Mouse (Mus musculus) forebrain, embryonic 10.5 days (tissue): ENCODE results near the gene Rab3c. TPM values are rescaled to one million over a fixed set of nuclear protein-coding genes. Genes with fewer than 3 reads are reported as not detected.

Source experiments
- DNase-seq: peaks from one replicate; pipeline ENCODE4 v3.0.0-alpha.2; 2017; ENCODE audit warnings: low spot score; ENCODE audit errors: extremely low spot score
- H3K27ac ChIP-seq: fragments of 300-500 bp; sonication (generic); 2 replicates; pipeline ENCODE4 v1.5.1; 2016; ENCODE audit warnings: mild to moderate bottlenecking
- H3K27me3 ChIP-seq: fragments of 300-500 bp; sonication (generic); 2 replicates; pipeline ENCODE4 v1.6.1; 2016; ENCODE audit warnings: mild to moderate bottlenecking; ENCODE audit not compliant: poor library complexity, severe bottlenecking
- H3K36me3 ChIP-seq: fragments of 300-500 bp; sonication (generic); replicated peaks from 2 replicates; pipeline ENCODE4 v1.6.1; 2016; ENCODE audit warnings: mild to moderate bottlenecking, moderate library complexity
- H3K4me1 ChIP-seq: fragments of 300-500 bp; sonication (generic); 2 replicates; pipeline ENCODE4 v1.6.1; 2016
- H3K4me3 ChIP-seq: fragments of 300-500 bp; sonication (generic); 2 replicates; pipeline ENCODE4 v1.5.1; 2016; ENCODE audit warnings: mild to moderate bottlenecking, moderate library complexity
- H3K9me3 ChIP-seq: fragments of 300-500 bp; sonication (generic); 2 replicates; pipeline ENCODE4 v1.6.1; 2016; ENCODE audit warnings: mild to moderate bottlenecking, moderate library complexity
- WGBS: fragments of 180-500 bp; shearing (Covaris S2); methylation state at CpG from one replicate; pipeline ENCODE4 v1.1.7; 2016; 5-methylcytosine and 5-hydroxymethylcytosine counted together
- polyA plus RNA-seq: library from polyadenylated mRNA; unstranded; fragments of >200 nt; fragmentation: Nextera tagmentation; extraction: Ambion mirVana; gene quantifications from 2 replicates; pipeline ENCODE4 v1.2.1, GENCODE M21; 2016

The Rab3c gene
- polyA plus RNA-seq, 1 experiment from 2014 or later, result 3.9 TPM

DNA sequence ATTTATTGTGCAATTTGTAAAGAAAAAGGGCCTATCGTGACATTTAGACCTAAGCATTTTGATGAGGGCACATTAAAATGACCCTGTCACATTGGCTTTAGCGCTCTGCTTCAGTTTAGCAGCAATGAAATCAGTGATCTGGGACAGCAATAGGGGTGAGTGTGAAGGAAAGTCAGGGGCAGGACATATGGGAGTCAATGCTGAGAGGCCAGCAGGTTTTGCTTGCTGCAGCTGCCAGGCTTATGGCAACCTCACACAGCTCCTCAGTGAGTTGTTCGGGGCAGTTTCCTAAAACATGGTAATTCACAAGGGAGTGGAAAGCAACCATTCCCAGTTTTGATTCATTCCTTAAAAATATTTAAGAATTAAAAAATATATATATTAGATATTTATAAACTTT is 111.1 kb downstream of the Rab3c start:
- H3K4me3 ChIP-seq, result no peak overlapping the region
- no peak overlapping the region for H3K27ac ChIP-seq
- DNase-seq, result no peak
- no peaks in the 10 kb centered on the region for H3K9me3 ChIP-seq
- H3K27me3 ChIP-seq, result no peaks in the 10 kb centered on the region
- H3K36me3 ChIP-seq, result no peaks in the 10 kb centered on the region
- peaks cover 7% of the 10 kb centered on the region; the same call in 1 of the 2 replicates for H3K4me1 ChIP-seq
- 91% methylated on average over 3 of the region's 3 CpGs for WGBS

DNA sequence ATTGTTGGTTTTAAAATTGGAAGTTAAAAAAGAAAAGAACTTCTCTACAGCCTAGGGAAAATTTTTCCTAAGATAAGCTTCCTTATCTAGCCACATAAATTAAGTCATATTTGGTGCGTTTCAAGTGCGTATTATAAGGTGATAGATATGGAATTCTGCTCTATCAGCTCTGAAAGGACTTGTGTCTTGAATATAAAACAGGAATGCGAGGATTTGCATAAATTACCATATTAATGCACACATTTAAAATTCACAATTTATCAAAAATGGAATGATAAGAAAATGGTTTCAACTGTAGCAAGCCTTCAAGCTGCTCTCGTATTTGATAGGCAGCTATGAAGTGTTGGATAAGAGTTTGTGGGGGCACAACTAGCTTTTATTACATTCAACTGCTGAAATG is 111.6 kb downstream of the Rab3c start:
- no peak for DNase-seq
- Histone ChIP-seq H3K4me1 (peaks cover 7% of the 10 kb centered on the region; the same call in 1 of the 2 replicates), H3K27me3 (no peaks in the 10 kb centered on the region), H3K36me3 (no peaks in the 10 kb centered on the region), H3K27ac (no peak overlapping the region), H3K9me3 (no peaks in the 10 kb centered on the region), H3K4me3 (no peak overlapping the region)
- WGBS, result 79% methylated on average over 4 of the region's 4 CpGs

DNA sequence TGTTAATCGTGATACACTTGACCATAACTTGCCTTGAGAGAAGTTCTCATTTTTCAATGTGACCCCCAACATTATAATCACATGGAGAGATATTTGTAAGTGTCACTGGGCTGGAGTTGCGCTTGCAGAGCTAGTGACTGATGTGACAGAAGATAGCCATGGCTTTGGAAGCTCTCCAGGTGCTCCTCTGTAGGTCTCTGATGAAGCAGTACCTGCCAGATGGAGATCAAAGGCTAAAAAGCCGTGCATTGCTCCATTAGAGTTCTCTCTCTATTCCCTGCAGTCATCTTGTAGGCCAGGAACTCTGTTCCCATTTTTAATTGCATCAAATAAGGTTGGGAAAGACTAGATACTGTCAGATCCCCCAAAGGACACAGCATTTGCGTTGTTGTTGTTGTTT is 112.2 kb downstream of the Rab3c start:
- 85% methylated on average over 4 of the region's 4 CpGs for WGBS
- H3K27ac ChIP-seq, result no peak overlapping the region
- no peak overlapping the region for H3K4me3 ChIP-seq

DNA sequence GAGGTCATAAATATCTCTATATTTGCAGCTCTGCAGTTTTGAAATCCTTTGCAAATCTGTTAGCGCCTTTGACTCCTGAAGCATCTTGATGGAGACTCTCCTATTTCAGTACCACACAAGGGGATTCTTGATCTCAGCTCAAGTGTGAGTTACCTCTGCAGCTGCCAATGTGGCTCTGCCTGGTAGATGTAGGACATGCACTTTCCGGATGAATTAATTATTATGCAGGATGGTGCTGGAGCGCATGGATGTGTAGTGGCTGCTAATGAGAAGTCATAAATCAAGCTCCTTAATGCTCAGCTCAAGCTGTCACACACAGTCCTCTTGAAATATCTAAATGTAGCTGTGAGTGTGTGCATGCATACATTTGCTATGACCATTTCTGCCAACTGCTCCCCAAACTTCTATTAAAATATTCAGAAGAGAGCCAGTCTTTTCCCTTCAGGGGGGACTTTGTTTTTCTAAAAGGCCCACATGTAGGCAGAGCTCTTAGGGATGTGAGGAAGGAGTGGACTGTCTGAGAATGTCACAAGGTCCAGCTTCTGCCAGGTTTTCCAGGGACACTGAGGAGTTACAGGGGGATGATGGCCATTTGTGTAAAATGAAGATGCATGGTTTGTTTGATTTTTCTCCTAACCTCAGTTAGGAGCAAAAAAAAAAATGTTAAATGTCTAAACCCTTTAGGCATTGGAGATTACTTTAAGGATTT is 114.0 kb downstream of the Rab3c start:
- Histone ChIP-seq H3K9me3 (no peaks in the 10 kb centered on the region), H3K4me1 (peaks cover 7% of the 10 kb centered on the region; the same call in 1 of the 2 replicates), H3K27ac (no peak overlapping the region), H3K4me3 (no peak overlapping the region), H3K36me3 (no peaks in the 10 kb centered on the region), H3K27me3 (no peaks in the 10 kb centered on the region)
- 90% methylated on average over 3 of the region's 3 CpGs for WGBS
- no peak for DNase-seq

More for the DNA sequence above, 112.2 kb downstream of the Rab3c start:
- no peak for DNase-seq
- Histone ChIP-seq H3K9me3 (no peaks in the 10 kb centered on the region), H3K36me3 (no peaks in the 10 kb centered on the region), H3K4me1 (peaks cover 7% of the 10 kb centered on the region; the same call in 1 of the 2 replicates), H3K27me3 (no peaks in the 10 kb centered on the region)

DNA sequence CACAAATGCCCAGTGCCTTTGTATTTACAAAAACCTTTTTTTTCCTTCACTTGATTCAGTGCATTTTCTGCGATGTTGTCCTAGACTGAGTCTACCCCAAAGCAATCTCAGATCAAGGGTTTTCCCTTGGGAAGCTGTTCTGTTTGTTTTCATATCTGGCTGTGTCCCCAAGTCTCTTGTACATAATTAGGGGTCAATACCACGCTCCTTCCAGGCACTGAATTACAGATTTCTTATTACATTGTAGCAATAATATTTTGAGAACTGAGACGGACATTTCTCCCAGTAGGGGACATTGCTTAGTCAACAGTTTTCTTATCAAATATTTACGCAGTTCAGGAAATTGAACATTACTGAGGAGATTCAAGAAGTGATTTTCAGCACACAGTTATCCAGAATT is 120.8 kb downstream of the Rab3c start:
- Histone ChIP-seq H3K4me1 (peaks cover 21% of the 10 kb centered on the region), H3K4me3 (no peak overlapping the region)

DNA sequence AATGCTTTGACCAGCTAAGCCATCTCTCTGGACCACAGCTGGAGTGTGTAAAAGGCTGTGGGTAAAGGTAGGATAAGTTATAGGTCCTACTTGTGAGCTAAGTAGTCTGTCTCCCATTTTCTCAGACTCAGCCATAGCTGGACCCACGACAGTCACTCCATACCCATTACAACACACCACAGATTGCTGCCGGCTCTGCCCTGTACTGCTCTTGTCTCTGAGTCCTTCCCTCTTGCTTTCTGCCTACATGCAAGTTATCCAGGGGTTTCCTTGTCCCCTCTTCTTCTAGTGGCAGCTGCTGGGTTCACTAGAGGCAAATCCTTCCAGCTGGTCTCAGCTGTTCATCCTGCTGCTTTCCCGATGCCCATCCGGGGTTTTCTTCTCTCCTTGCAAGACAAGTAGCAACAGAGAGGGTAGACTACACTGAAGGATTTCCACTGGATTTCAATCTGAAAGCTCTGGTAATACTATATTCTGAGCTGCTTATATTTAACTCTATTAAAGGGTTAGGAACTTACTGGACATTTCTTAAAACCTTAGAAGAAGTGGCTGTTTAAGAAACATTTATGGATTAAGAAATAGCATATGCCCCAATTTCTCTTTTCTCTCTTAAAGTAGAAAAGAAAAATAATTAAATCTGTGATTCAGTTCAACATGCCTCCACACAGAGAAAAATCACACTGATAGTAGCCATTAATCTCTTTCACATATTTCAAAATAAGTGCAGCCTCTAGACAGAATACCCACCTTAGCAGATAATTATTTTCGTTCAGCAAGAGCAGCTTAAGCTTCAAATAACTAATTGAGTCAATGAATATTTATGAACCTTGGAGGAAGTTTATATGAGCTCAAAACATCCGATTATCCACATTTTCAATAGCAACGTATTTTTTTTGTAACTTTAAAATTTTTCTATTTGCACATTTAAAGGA is 121.9 kb downstream of the Rab3c start:
- Histone ChIP-seq H3K27me3 (no peaks in the 10 kb centered on the region), H3K9me3 (no peaks in the 10 kb centered on the region), H3K4me1 (peaks cover 21% of the 10 kb centered on the region), H3K4me3 (no peak overlapping the region), H3K36me3 (no peaks in the 10 kb centered on the region), H3K27ac (peak overlapping the region; percentile 16; the same call in 1 of the 2 replicates)
- 79% methylated on average over 7 of the region's 7 CpGs for WGBS
- DNase-seq, result no peak

More for the DNA sequence above, 120.8 kb downstream of the Rab3c start:
- Histone ChIP-seq H3K9me3 (no peaks in the 10 kb centered on the region), H3K27ac (no peak overlapping the region), H3K27me3 (no peaks in the 10 kb centered on the region), H3K36me3 (no peaks in the 10 kb centered on the region)
- WGBS, result 81% methylated on average over 4 of the region's 4 CpGs
- DNase-seq, result no peak

DNA sequence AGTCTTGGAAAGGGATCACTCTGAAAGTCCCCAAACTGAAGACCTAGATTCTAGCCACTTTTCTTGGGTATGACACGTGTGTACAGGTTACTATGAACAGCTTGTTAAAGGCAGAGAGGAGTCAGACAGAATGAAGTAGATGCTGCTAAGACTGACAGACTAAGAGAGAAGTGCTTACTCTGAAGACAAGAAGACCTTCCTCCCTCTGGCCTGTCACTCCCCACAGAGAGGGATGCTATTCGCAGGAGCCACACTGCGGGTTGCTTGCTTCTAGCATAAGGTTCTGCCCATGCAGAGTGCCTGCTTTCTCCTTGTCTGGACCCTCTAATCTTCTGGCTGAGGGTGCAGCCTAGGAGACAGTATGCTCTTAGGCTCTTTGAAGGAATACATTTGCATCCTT is 135.3 kb downstream of the Rab3c start:
- peaks cover 2% of the 10 kb centered on the region for H3K4me1 ChIP-seq
- H3K36me3 ChIP-seq, result no peaks in the 10 kb centered on the region
- no peaks in the 10 kb centered on the region for H3K27me3 ChIP-seq
- no peak overlapping the region for H3K4me3 ChIP-seq
- no peak for DNase-seq
- no peak overlapping the region for H3K27ac ChIP-seq
- H3K9me3 ChIP-seq, result no peaks in the 10 kb centered on the region
- 67% methylated on average over 3 of the region's 3 CpGs for WGBS

DNA sequence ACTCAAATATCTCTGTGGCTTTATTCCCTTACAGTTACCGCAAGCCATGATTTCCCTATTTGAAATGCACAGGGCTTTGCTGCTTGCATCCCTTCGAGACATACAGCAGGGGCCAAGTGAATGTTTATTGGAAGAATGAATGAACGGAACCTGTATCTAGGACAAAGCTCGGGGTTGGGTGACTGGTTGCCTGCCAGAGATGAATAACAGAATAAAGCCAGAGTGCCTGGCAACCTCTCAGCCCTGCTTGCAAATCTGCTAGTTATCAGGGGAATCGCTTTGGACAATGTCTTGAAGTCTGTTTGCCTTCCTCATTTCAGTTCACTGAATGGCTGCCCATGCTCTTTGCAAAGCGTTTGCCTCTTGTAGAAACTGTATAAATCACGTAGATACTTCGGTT is 135.8 kb downstream of the Rab3c start:
- Histone ChIP-seq H3K36me3 (no peaks in the 10 kb centered on the region), H3K9me3 (no peaks in the 10 kb centered on the region), H3K27ac (no peak overlapping the region), H3K4me1 (no peaks in the 10 kb centered on the region), H3K27me3 (no peaks in the 10 kb centered on the region), H3K4me3 (no peak overlapping the region)
- WGBS, result 88% methylated on average over 8 of the region's 8 CpGs
- DNase-seq, result no peak

DNA sequence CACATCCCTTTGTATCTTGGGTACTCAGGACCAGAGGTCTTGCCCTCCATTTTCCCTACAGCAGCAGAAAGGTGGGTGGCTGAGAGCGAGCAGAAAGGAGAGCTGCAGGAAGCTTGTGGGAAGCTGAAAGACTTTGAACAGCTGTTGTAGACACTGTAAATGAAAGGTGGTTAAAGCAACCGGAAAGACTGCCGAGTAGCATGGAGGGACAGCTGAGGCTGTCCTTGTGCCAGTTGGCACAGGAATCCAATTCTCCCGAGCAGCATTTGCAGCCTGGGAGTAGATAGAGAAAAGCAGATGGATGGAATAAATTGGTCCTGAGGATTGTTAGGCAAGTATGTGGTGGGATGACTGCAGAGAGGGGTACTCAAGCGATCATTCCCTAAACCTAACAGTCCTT is 141.5 kb downstream of the Rab3c start:
- no peak overlapping the region for H3K27ac ChIP-seq
- DNase-seq, result no peak
- H3K27me3 ChIP-seq, result no peaks in the 10 kb centered on the region
- no peaks in the 10 kb centered on the region for H3K9me3 ChIP-seq
- H3K4me3 ChIP-seq, result no peak overlapping the region
- WGBS, result 87% methylated on average over 5 of the region's 5 CpGs
- H3K36me3 ChIP-seq, result no peaks in the 10 kb centered on the region
- no peaks in the 10 kb centered on the region for H3K4me1 ChIP-seq

DNA sequence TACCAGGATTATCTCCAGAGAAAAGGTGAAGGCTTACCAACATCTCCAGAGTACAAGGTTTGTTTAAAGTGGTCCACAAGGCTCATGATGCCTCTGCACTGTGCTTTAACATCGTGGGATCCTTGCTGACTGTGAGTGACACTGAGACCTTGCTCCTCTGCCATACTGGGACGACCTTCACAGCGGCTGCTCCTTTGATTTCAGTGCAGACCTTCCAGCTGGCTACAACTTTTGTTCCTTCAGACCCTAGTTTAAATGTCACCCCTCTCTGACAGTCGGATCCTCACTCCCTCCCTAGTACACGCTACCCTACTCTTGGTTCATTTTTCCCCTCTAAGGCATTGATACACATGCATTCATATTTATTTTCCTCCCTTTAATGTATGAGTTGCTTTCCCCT is 142.2 kb downstream of the Rab3c start:
- no peak overlapping the region for H3K4me3 ChIP-seq
- no peaks in the 10 kb centered on the region for H3K9me3 ChIP-seq
- no peak overlapping the region for H3K27ac ChIP-seq
- H3K4me1 ChIP-seq, result no peaks in the 10 kb centered on the region
- 85% methylated on average over 5 of the region's 5 CpGs for whole genome bisulfite sequencing
- no peaks in the 10 kb centered on the region for H3K27me3 ChIP-seq
- no peak for DNase-seq
- H3K36me3 ChIP-seq, result no peaks in the 10 kb centered on the region

DNA sequence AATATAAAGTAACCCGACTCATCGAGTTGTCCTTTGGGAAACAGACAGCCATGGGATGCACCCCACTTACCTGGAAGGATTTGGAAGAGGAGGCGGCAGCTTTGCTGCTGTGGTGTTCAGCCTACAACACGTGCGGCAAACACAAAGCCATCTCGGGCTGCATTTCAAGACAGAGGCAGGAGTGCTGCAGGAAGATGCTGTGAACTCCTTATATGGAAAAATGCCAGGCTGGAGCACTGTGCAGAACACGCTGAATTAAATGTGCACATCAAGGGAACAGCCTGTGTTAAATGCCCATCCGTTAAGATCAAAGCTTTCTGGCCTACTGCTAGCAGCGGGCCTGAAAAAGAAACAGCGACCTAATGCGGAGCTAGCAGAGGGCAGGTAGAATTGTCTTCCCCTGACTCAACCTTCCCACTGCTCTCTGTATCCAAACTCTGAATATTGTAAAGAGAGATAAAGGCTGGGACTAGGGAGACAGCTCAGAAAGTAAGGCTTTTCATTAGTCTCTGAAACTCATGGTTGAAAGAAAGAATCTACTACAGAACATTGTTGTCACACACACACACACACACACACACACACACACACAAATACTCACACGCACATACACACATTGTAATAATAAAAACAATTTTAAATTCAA is 153.1 kb downstream of the Rab3c start:
- H3K27ac ChIP-seq, result no peak overlapping the region
- no peak for DNase-seq

DNA sequence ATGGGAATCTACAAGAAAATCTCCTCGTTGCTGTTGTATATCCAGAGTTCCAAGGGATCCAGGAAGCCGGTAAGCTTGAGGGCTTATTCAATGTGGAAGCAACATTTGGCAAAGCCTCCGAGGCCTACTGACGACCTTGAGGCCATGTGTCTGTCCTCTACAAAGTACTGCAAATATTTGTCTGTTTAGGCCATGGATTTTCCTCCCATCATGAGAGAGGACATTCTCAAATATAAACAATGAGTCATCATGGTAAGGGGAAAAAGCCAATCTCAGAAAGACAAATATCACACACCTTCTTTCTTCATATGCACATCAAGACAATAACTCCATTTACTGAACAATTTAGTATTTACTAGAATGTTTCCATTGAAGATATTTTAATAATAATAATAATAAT is 158.0 kb downstream of the Rab3c start:
- DNase-seq, result no peak
- 88% methylated on average over 4 of the region's 4 CpGs for WGBS
- Histone ChIP-seq H3K4me3 (no peak overlapping the region), H3K36me3 (no peaks in the 10 kb centered on the region), H3K4me1 (no peaks in the 10 kb centered on the region; the same call in 1 of the 2 replicates), H3K27me3 (no peaks in the 10 kb centered on the region), H3K9me3 (no peaks in the 10 kb centered on the region), H3K27ac (no peak overlapping the region)

More for the DNA sequence above, 153.1 kb downstream of the Rab3c start:
- Histone ChIP-seq H3K4me1 (no peaks in the 10 kb centered on the region; the same call in 1 of the 2 replicates), H3K9me3 (no peaks in the 10 kb centered on the region), H3K27me3 (no peaks in the 10 kb centered on the region), H3K4me3 (no peak overlapping the region), H3K36me3 (no peaks in the 10 kb centered on the region)
- WGBS, result 85% methylated on average over 12 of the region's 12 CpGs
